Mouse (Mus musculus) forebrain, postnatal 0 days (tissue): Measurements from ENCODE around the gene Prph2. TPM values are rescaled to one million over a fixed set of nuclear protein-coding genes. Genes with fewer than 3 reads are reported as not detected.

Experiments used
- ATAC-seq: fragments of 200-750 bp; cut with Nextera tagmentation; 2 replicates; pipeline ENCODE4 v1.8.0; 2017; ENCODE audit warnings: mild to moderate bottlenecking, moderate library complexity
- DNase-seq: peaks from one replicate; pipeline ENCODE4 v3.0.0-alpha.2; 2015
- H3K27ac ChIP-seq: fragments of 300-500 bp; sonication (generic); 2 replicates; pipeline ENCODE4 v1.5.1; 2014; ENCODE audit warnings: low read depth, mild to moderate bottlenecking, antibody characterized with exemption, low read length, moderate library complexity, mixed read lengths
- H3K27me3 ChIP-seq: fragments of 300-500 bp; sonication (generic); 2 replicates; pipeline ENCODE4 v1.6.1; 2014; ENCODE audit warnings: mild to moderate bottlenecking, low read length, mixed read lengths; ENCODE audit not compliant: insufficient read depth
- H3K36me3 ChIP-seq: fragments of 300-500 bp; sonication (generic); 2 replicates; pipeline ENCODE4 v1.6.1; 2014; ENCODE audit warnings: mild to moderate bottlenecking, moderate library complexity; ENCODE audit not compliant: insufficient read depth
- H3K4me1 ChIP-seq: fragments of 300-500 bp; sonication (generic); 2 replicates; pipeline ENCODE4 v1.6.1; 2014; ENCODE audit warnings: antibody characterized with exemption; ENCODE audit not compliant: insufficient read depth
- H3K4me2 ChIP-seq: fragments of 300-500 bp; sonication (generic); 2 replicates; pipeline ENCODE4 v1.6.1; 2014; ENCODE audit warnings: low read depth, mild to moderate bottlenecking, moderate library complexity
- H3K4me3 ChIP-seq: fragments of 300-500 bp; sonication (generic); 2 replicates; pipeline ENCODE4 v1.5.1; 2014; ENCODE audit warnings: low read depth, low read length, mixed read lengths
- H3K9ac ChIP-seq: fragments of 300-500 bp; sonication (generic); 2 replicates; pipeline ENCODE4 v1.6.1; 2014; ENCODE audit warnings: mild to moderate bottlenecking
- H3K9me3 ChIP-seq: fragments of 300-500 bp; sonication (generic); 2 replicates; pipeline ENCODE4 v1.6.1; 2016; ENCODE audit warnings: low read length
- CTCF ChIP-seq: sonication (generic); IDR thresholded peaks from 2 replicates; pipeline ENCODE4 v1.5.1; 2016; ENCODE audit warnings: antibody characterized with exemption, control low read depth, low read depth
- WGBS: fragments of 180-500 bp; shearing (Covaris S2); extraction: QIAGEN DNeasy Blood & Tissue Kit; methylation state at CpG from one replicate; pipeline ENCODE4 v1.1.7; 2014; 5-methylcytosine and 5-hydroxymethylcytosine counted together
- polyA plus RNA-seq: library from polyadenylated mRNA; unstranded; fragments of >200 nt; fragmentation: Nextera tagmentation; extraction: Ambion mirVana; gene quantifications from 2 replicates; pipeline ENCODE4 v1.2.1, GENCODE M21; 2015
- total RNA-seq: library from RNA; depleted of rRNA; stranded (reverse); fragments of >200 nt; gene quantifications from 2 replicates; pipeline ENCODE4 v1.2.3, GENCODE M21; 2014; rRNA removed

Gene Prph2
- total RNA-seq (0.14 TPM in 1 of 2 replicates, not detected in the other), polyA plus RNA-seq (not detected in 2 replicates)

DNA sequence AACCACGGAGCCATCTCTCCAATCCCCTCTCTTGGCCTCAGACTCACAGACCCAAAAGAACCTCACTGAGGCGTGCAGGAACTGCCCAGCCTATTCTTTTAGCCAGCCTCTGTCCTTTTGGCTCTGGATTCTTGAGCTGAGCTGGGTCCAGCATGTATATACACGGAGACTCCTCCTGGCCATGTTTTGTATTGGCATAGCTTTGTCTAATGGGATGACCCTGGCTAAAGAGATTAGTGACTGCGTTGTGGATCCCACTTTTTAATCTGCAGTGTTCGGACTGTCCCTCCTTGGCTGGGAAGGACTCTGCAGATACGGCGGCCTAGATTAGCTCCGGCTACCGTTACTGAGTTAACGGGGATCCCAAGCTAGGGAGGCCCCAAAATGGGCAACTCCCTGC is at the start of gene Prph2:
Gene Prph2, plus strand, starts transcription at position 274 of the 400 bp plus-strand sequence.
- Histone ChIP-seq H3K36me3 (no peaks in the 10 kb centered on the region), H3K9ac (no peak within 1 kb of the TSS), H3K4me3 (no peak within 1 kb of the TSS), H3K4me1 (no peaks in the 10 kb centered on the region), H3K27ac (no peak within 1 kb of the TSS), H3K4me2 (no peak within 1 kb of the TSS), H3K27me3 (no peaks in the 10 kb centered on the region), H3K9me3 (no peaks in the 10 kb centered on the region)
- no peak for DNase-seq
- 84% methylated on average over 10 of the region's 10 CpGs for WGBS
- no peak for TF ChIP-seq CTCF
- no peak for ATAC-seq

DNA sequence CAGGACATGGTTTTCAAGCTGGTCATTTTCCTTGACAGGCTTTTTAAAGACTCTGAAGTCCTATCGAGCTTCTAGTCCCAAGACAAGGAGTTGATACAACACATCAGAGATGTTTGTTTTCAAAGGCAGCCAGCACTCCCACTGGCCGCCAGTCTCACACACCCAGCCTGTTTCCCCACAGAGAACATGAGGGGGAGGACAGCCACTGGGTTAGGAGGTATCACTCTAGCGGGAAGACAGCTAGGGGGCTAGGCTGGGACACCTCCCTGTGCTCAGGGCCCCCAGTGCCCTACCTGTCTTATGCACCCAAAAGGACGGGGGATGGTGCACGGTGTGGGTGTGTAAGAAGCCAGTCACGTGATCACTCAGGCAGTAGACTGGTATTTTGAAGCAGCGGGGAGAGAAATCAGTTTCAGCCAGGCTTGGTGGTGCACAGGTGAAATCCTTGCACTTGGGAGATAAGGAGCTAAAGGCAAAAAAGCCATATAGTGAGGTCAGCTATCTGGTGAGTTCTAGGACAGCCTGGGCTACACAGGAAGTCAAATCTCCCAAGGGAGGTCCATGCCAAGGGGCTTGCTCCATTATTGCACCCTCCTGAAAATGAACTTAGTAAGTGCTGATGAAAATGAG is 45.6 kb upstream of the Prph2 start:
- no peak for TF ChIP-seq CTCF
- H3K36me3 ChIP-seq, result no peaks in the 10 kb centered on the region
- H3K4me3 ChIP-seq, result no peak overlapping the region
- no peaks in the 10 kb centered on the region for H3K9me3 ChIP-seq
- ATAC-seq (no peak), DNase-seq (no peak)
- H3K4me2 ChIP-seq, result no peak overlapping the region
- no peak overlapping the region for H3K27ac ChIP-seq
- no peak overlapping the region for H3K9ac ChIP-seq
- no peaks in the 10 kb centered on the region; the same call in 1 of the 2 replicates for H3K4me1 ChIP-seq
- 78% methylated on average over 7 of the region's 7 CpGs for WGBS
- H3K27me3 ChIP-seq, result no peaks in the 10 kb centered on the region

GRCm38 (mm10) chr17:46866836-46867235 is 43.4 kb upstream of the Prph2 start:
- H3K36me3 ChIP-seq, result no peaks in the 10 kb centered on the region
- DNase-seq (no peak), ATAC-seq (no peak)
- no peak overlapping the region for H3K4me2 ChIP-seq
- no peaks in the 10 kb centered on the region for H3K27me3 ChIP-seq
- H3K27ac ChIP-seq, result no peak overlapping the region
- H3K9me3 ChIP-seq, result no peaks in the 10 kb centered on the region
- no peaks in the 10 kb centered on the region for H3K4me1 ChIP-seq
- H3K4me3 ChIP-seq, result no peak overlapping the region
- TF ChIP-seq CTCF, result no peak
- H3K9ac ChIP-seq, result no peak overlapping the region
- 87% methylated on average over 12 of the region's 12 CpGs for WGBS

GRCm38 (mm10) chr17:46870204-46870798 is 40.0 kb upstream of the Prph2 start:
- ATAC-seq, result no peak
- no peaks in the 10 kb centered on the region for H3K27me3 ChIP-seq
- H3K9me3 ChIP-seq, result no peaks in the 10 kb centered on the region
- no peak overlapping the region for H3K4me3 ChIP-seq
- H3K4me2 ChIP-seq, result no peak overlapping the region
- no peaks in the 10 kb centered on the region for H3K4me1 ChIP-seq
- no peak overlapping the region for H3K27ac ChIP-seq
- no peaks in the 10 kb centered on the region for H3K36me3 ChIP-seq
- H3K9ac ChIP-seq, result no peak overlapping the region
- DNase-seq, result no peak
- WGBS, result 91% methylated on average over 5 of the region's 5 CpGs
- TF ChIP-seq CTCF, result no peak

- 65% methylated on average over 1 of the region's 1 CpGs for WGBS
- Histone ChIP-seq H3K9me3 (no peaks in the 10 kb centered on the region), H3K4me1 (no peaks in the 10 kb centered on the region), H3K9ac (no peak overlapping the region), H3K27me3 (no peaks in the 10 kb centered on the region), H3K4me2 (no peak overlapping the region), H3K36me3 (no peaks in the 10 kb centered on the region), H3K4me3 (no peak overlapping the region), H3K27ac (no peak overlapping the region)
- DNase-seq (no peak), ATAC-seq (no peak)
- no peak for TF ChIP-seq CTCF
Observed at GRCm38 (mm10) chr17:46870913-46871312, 39.3 kb upstream of the Prph2 start.

DNA sequence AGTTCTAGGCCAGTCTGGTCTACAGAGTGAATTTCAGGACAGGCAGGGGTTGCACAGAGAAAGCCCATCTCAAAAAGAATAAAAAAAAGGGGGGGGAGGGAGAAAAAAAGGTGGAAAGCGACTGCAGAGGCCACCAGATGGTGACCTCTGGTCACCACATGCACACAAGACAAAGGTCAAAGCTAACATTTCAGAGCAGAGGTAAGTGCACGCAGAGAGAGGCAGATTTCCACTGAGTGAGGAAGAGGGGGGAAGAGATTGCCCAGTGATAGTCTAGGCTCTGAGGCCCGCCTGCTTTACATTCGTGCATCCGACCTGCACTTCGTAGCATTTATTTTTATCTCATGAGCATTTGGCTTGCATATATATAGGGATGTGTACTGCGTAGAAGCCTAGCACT is 37.5 kb upstream of the Prph2 start:
- H3K27ac ChIP-seq, result no peak overlapping the region
- DNase-seq (no peak), ATAC-seq (no peak)
- no peaks in the 10 kb centered on the region for H3K4me1 ChIP-seq
- H3K36me3 ChIP-seq, result no peaks in the 10 kb centered on the region
- no peak overlapping the region for H3K9ac ChIP-seq
- H3K4me3 ChIP-seq, result no peak overlapping the region
- no peaks in the 10 kb centered on the region for H3K27me3 ChIP-seq
- WGBS, result 83% methylated on average over 7 of the region's 7 CpGs
- TF ChIP-seq CTCF, result no peak
- no peaks in the 10 kb centered on the region for H3K9me3 ChIP-seq
- no peak overlapping the region for H3K4me2 ChIP-seq

DNA sequence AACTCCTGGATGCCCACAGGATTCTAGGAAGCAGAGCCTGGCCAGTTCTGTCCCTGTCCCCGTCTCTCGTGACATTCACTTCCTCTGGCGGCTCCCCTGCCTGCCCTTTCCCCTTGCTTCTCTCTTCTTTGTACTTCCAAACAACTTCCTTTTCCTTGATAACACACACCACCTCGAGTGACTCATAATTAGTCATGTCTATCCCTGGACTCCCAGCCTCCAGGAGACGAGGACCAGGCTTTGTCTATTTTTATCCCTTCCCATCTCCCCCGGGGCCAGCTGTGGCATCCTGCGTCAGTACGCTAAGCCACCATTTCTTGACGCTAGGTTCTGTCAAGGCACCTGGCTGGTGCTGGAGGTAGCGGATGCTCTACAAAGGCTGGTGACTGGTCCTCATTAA is 36.1 kb upstream of the Prph2 start:
- WGBS, result 53% methylated on average over 10 of the region's 10 CpGs
- Histone ChIP-seq H3K36me3 (no peaks in the 10 kb centered on the region), H3K27me3 (no peaks in the 10 kb centered on the region), H3K9me3 (no peaks in the 10 kb centered on the region), H3K9ac (no peak overlapping the region), H3K4me1 (no peaks in the 10 kb centered on the region), H3K4me3 (no peak overlapping the region), H3K27ac (no peak overlapping the region), H3K4me2 (no peak overlapping the region)
- DNase-seq (no peak), ATAC-seq (no peak)
- no peak for TF ChIP-seq CTCF
